Mouse (Mus musculus): ENCODE measurements at regions not wholly inside any gene's neighbourhood (a gene's known extent, or its start where the extent isn't known, plus 50 kb on each side); places are given as distances from the start of the nearest gene placed in this dataset.

DNA sequence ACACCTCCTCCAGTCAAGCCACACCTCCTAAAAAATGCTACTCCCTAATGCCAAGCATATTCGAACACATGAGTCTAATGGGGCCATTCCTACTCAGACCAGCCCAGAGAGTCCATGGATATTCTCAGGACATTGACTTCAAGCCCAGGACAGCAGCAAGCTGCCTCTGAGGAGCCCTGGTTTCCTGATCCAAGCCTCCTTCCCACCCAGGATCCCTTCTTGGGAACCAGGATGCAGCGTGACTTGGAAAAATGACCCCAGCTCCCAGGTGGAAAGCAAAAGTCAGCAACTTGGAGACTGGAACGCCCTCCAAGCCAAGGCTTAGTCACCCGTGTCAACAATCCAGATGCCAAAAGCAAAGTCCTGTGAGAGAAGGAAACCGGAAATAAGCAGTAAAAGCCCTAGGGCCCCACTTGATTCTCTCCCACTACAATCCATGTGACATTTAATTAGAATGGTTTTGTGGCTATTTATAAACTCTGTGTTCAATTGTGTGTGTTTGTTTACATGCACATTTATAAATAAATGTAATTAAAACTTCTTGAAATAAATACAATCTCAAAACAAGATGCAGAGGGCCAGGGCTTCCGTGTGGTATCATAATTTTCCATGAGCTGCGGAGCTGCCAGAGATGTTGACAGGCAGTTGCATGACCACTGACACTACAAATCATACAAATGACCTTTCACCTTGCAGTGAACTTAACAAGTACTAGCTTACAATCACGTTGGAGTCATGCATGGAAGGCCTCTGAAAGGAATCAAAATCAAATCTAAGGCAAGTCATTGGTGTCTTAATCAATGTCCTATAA is 227.2 kb downstream of the Tgfb2 start:
- H3K79me2 ChIP-seq (ENCODE audit: control insufficient read depth, insufficient read depth, low read length, poor library complexity), result no peaks in the 10 kb centered on the region
- H3K4me1 ChIP-seq (ENCODE audit: control insufficient read depth in 1 of 2, insufficient read depth in 2 of 2, low read length in 2 of 2), result no peaks in the 10 kb centered on the region
- no peaks in the 10 kb centered on the region for H3K9me3 ChIP-seq (replicated peaks; ENCODE audit: insufficient read depth, low read length)
- H3K27me3 ChIP-seq (ENCODE audit: control insufficient read depth in 1 of 2, insufficient read depth in 2 of 2, low read length in 2 of 2), result no peaks in the 10 kb centered on the region
- H3K4me3 ChIP-seq (ENCODE audit: control insufficient read depth in 1 of 2, insufficient read depth in 1 of 2, low read depth in 2 of 2, low read length in 2 of 2), result no peak overlapping the region
- no peak for DNase-seq (ENCODE audit: low read depth, low spot score)
- H3K9ac ChIP-seq (ENCODE audit: control insufficient read depth, low read depth, low read length, poor library complexity, severe bottlenecking), result no peak overlapping the region
- H3K27ac ChIP-seq (ENCODE audit: control insufficient read depth, low read depth, low read length), result no peak overlapping the region
- no peak for TF ChIP-seq UBTF (IDR thresholded peaks at IDR 0.05; ENCODE audit: borderline replicate concordance, insufficient read depth, low read depth, low read length)
- no peaks in the 10 kb centered on the region for H3K36me3 ChIP-seq (ENCODE audit: control insufficient read depth in 1 of 2, insufficient read depth in 2 of 2, low read length in 2 of 2)

GRCm38 (mm10) chr1:186474844-186475243 is 230.9 kb downstream of the Tgfb2 start:
- Histone ChIP-seq H3K9me3 (replicated peaks; ENCODE audit: insufficient read depth, low read length) (no peaks in the 10 kb centered on the region), H3K36me3 (ENCODE audit: control insufficient read depth in 1 of 2, insufficient read depth in 2 of 2, low read length in 2 of 2) (no peaks in the 10 kb centered on the region), H3K4me1 (ENCODE audit: control insufficient read depth in 1 of 2, insufficient read depth in 2 of 2, low read length in 2 of 2) (no peaks in the 10 kb centered on the region), H3K79me2 (ENCODE audit: control insufficient read depth, insufficient read depth, low read length, poor library complexity) (no peaks in the 10 kb centered on the region), H3K27me3 (ENCODE audit: control insufficient read depth in 1 of 2, insufficient read depth in 2 of 2, low read length in 2 of 2) (no peaks in the 10 kb centered on the region), H3K27ac (ENCODE audit: control insufficient read depth, low read depth, low read length) (no peak overlapping the region), H3K9ac (ENCODE audit: control insufficient read depth, low read depth, low read length, poor library complexity, severe bottlenecking) (no peak overlapping the region), H3K4me3 (ENCODE audit: control insufficient read depth in 1 of 2, insufficient read depth in 1 of 2, low read depth in 2 of 2, low read length in 2 of 2) (no peak overlapping the region)
- TF ChIP-seq GATA1 (IDR thresholded peaks at IDR 0.05; ENCODE audit: low read depth, low read length), result no peak
- TF ChIP-seq POLR2AphosphoS5 (IDR thresholded peaks at IDR 0.05; ENCODE audit: borderline replicate concordance, low read depth, low read length), result no peak
- TF ChIP-seq KAT2A (conservative IDR thresholded peaks at IDR 0.05; ENCODE audit: low read depth, low read length), result no peak
- no peak for TF ChIP-seq MYC (IDR thresholded peaks at IDR 0.05; ENCODE audit: low read depth, low read length)
- no peak for TF ChIP-seq SIN3A (IDR thresholded peaks at IDR 0.05; ENCODE audit: low read length)
- TF ChIP-seq CTCF (IDR thresholded peaks at IDR 0.05 in 2 of 3, conservative IDR thresholded peaks at IDR 0.05 in 1 of 3; ENCODE audit: control insufficient read depth in 1 of 3, insufficient read depth in 1 of 3, low read depth in 2 of 3, low read length in 3 of 3, poor library complexity in 1 of 3, severe bottlenecking in 1 of 3), result no peak
- DNase-seq (ENCODE audit: low read depth, low spot score), result no peak

GRCm38 (mm10) chr1:186474385-186474784 is 231.4 kb downstream of the Tgfb2 start:
- H3K27me3 ChIP-seq (ENCODE audit: control insufficient read depth in 1 of 2, insufficient read depth in 2 of 2, low read length in 2 of 2), result no peaks in the 10 kb centered on the region
- no peaks in the 10 kb centered on the region for H3K9me3 ChIP-seq (replicated peaks; ENCODE audit: insufficient read depth, low read length)
- H3K4me1 ChIP-seq (ENCODE audit: control insufficient read depth in 1 of 2, insufficient read depth in 2 of 2, low read length in 2 of 2), result no peaks in the 10 kb centered on the region
- no peak overlapping the region for H3K27ac ChIP-seq (ENCODE audit: control insufficient read depth, low read depth, low read length)
- no peak for DNase-seq (ENCODE audit: low read depth, low spot score)
- no peaks in the 10 kb centered on the region for H3K36me3 ChIP-seq (ENCODE audit: control insufficient read depth in 1 of 2, insufficient read depth in 2 of 2, low read length in 2 of 2)
- no peak overlapping the region for H3K9ac ChIP-seq (ENCODE audit: control insufficient read depth, low read depth, low read length, poor library complexity, severe bottlenecking)
- H3K79me2 ChIP-seq (ENCODE audit: control insufficient read depth, insufficient read depth, low read length, poor library complexity), result no peaks in the 10 kb centered on the region
- TF ChIP-seq CTCF (IDR thresholded peaks at IDR 0.05 in 2 of 3, conservative IDR thresholded peaks at IDR 0.05 in 1 of 3; ENCODE audit: control insufficient read depth in 1 of 3, insufficient read depth in 1 of 3, low read depth in 2 of 3, low read length in 3 of 3, poor library complexity in 1 of 3, severe bottlenecking in 1 of 3), result no peak
- no peak for TF ChIP-seq EP300 (IDR thresholded peaks at IDR 0.05; ENCODE audit: low read depth in 1 of 2, low read length in 2 of 2)
- no peak for TF ChIP-seq BHLHE40 (IDR thresholded peaks at IDR 0.05; ENCODE audit: borderline replicate concordance, low read depth, low read length)
- TF ChIP-seq E2F4 (IDR thresholded peaks at IDR 0.05; ENCODE audit: borderline replicate concordance, low read depth, low read length), result no peak
- H3K4me3 ChIP-seq (ENCODE audit: control insufficient read depth in 1 of 2, insufficient read depth in 1 of 2, low read depth in 2 of 2, low read length in 2 of 2), result no peak overlapping the region

All from MEL (cell line).